Mouse (Mus musculus) heart, postnatal 0 days (tissue): ENCODE measurements at regions not wholly inside any gene's neighbourhood (a gene's known extent, or its start where the extent isn't known, plus 50 kb on each side); places are given as distances from the start of the nearest gene placed in this dataset.

ENCODE experiments used
- CTCF ChIP-seq: IDR thresholded peaks from 2 replicates; pipeline ENCODE4 v1.5.1; 2016; ENCODE audit warnings: antibody characterized with exemption, control low read depth, low read depth
- EP300 ChIP-seq: IDR thresholded peaks from 2 replicates; pipeline ENCODE4 v1.6.1; 2016; ENCODE audit warnings: antibody characterized with exemption, low read depth

DNA sequence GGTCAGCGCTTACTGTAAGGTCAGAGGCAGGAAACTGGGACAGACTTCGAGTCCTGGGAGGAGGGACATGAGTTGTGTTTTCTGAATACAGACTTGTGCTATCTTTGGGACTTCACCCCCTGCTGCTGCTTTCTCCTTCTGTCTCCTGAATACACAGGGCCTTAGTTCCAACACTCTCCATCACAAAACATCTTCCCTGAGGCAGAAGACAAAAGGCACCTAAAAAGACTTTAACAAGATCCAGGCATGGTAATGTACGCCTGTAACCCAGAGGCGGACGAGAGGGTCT lies 115.5 kb downstream of the Tomm20 start:
- TF ChIP-seq EP300 (no peak), CTCF (no peak)
